Mouse (Mus musculus): ENCODE results near the gene Crtc2. TPM values are rescaled to one million over a fixed set of nuclear protein-coding genes. Genes with fewer than 3 reads are reported as not detected.

The Crtc2 gene
- total RNA-seq, 2 experiments from 2014 or later = 20.9 to 24.1 TPM

DNA sequence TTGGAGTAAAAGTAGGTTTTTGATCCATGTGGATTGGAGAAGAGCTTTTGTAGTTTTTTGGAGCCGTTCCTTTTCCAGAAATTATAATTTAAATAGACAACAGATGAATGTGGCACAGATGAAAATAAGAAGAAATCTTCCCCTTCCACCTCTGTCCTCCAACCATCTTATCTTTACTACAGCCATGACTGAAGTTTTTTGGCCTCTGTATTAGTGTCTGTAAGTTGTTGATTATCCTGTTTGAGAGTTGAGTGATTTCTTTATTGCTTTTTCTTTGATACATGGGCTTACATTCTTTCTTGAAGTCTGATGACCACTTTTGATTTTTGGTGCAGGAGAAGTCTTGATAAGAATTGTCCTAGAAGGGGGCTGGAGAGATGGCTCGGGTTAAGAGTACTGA lies 40.7 kb downstream of the Crtc2 start:
- DNase-seq (ENCODE audit: low spot score in 2 of 2) = no peak

DNA sequence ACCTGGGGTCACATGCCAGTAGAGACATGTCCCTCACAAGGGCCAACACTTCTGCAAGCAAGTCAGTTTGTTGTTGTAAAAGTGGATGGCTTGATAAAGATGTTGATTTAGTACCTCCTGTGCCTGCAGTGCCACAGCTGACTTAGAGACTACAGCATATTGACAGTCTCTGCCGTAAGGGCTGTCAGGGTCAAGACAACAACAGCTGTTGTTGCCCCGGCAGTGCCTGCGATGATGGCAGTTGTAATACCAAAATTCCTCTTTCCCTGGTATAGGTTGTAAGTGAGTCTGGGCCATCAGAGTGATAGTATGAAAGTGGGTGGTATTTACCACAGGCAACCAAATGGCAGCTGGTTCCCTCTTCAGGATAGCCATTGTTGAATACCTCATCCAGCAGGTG lies 51.8 kb downstream of the Crtc2 start:
- DNase-seq (ENCODE audit: low spot score in 2 of 2) = no peak

DNA sequence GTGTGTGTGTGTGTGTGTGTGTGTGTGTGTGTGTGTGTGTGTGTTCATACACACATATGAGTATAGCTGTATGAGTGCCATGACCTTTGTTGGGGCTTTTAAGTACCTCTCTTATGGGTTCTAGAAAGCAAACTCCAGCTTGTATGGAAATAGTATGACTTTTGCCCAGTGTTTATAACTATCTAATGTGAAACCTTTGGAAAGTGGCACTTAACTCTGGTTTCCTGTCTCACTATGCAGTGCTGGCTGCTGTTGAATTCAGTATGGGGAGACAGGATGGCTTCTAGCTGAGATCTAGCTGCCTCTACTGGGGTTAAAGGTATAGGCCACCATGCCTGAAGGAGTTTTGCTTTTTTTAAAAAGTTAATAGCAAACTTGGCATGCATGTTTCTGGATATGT lies 55.6 kb downstream of the Crtc2 start:
- DNase-seq (ENCODE audit: low spot score in 2 of 2) = no peak

DNA sequence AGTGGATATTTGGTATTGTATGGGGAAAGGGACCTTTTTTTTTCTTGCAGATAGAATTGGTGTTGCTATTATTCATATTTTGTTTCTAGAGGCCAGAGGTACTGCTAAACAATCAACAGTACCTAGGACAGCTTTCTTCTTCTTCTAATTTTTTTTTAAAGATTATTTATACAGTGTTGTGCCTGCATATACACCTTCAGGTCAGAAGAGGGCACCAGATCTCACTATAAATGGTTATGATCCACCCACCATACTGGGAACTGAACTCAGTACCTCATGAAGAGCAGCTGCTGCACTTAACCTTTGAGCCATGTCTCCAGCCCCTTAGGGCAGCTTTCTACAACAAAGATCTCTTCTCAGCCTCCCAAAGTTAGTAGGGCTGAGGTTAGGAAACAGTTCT lies 59.4 kb downstream of the Crtc2 start:
- no peak for DNase-seq (ENCODE audit: low spot score in 2 of 2)

Small RNA genes within 50 kb of the gene (microRNA-seq; reads per million reads assigned to microRNA genes)
- not detected for gene Mir7012

Other genes with a start within 250 kb of the Crtc2 start
- gene 4933434E20Rik, start 202.5 kb upstream of the Crtc2 start, total RNA-seq (2021) = 10 to 100 TPM; 53.4 to 54.4 TPM
- gene Ubap2l, start 201.5 kb upstream of the Crtc2 start, total RNA-seq (2021) = 100 to 1,000 TPM; 170 to 182 TPM
- 100 to 1,000 TPM; 420 to 508 TPM for gene Tpm3, start 181.5 kb upstream of the Crtc2 start, total RNA-seq (2021)
- under 1 TPM; 0.13 to 0.17 TPM for gene Nup210l, start 150.0 kb upstream of the Crtc2 start, total RNA-seq (2021)
- 1,000 to 10,000 TPM; 1,726 to 1,789 TPM for gene Rps27, start 40.5 kb upstream of the Crtc2 start, total RNA-seq (2021)
- gene Rab13, start 40.5 kb upstream of the Crtc2 start, total RNA-seq (2021) = 10 to 100 TPM; 26.8 to 29.3 TPM
- gene Jtb, start 22.6 kb upstream of the Crtc2 start, total RNA-seq (2021) = 10 to 100 TPM; 48.9 to 53.8 TPM
- gene Creb3l4, start 10.7 kb upstream of the Crtc2 start, total RNA-seq (2021) = under 1 TPM; 0.18 to 0.25 TPM
- 10 to 100 TPM; 81.1 to 84.6 TPM for gene Slc39a1, start 6.0 kb upstream of the Crtc2 start, total RNA-seq (2021)
- gene Dennd4b, start 11.0 kb downstream of the Crtc2 start, total RNA-seq (2021) = 10 to 100 TPM; 26.1 to 27.2 TPM
- 10 to 100 TPM; 63.6 to 67.4 TPM for gene Gatad2b, start 39.0 kb downstream of the Crtc2 start, total RNA-seq (2021)
- gene Slc27a3, start 135.8 kb downstream of the Crtc2 start, total RNA-seq (2021) = 1 to 10 TPM; 7.2 to 7.4 TPM
- 10 to 100 TPM; 31.8 to 32.0 TPM for gene Ints3, start 179.5 kb downstream of the Crtc2 start, total RNA-seq (2021)
- 10 to 100 TPM; 25.9 to 26.4 TPM for gene Npr1, start 211.7 kb downstream of the Crtc2 start, total RNA-seq (2021)
- gene Ilf2, start 222.0 kb downstream of the Crtc2 start, total RNA-seq (2021) = 10 to 100 TPM; 72.3 to 75.4 TPM
- gene Snapin, start 236.9 kb downstream of the Crtc2 start, total RNA-seq (2021) = 10 to 100 TPM; 71.3 to 74.7 TPM